Mouse (Mus musculus) liver, embryonic 15.5 days (tissue): Measurements from ENCODE around the gene Cd59b. TPM values are rescaled to one million over a fixed set of nuclear protein-coding genes. Genes with fewer than 3 reads are reported as not detected.

Experiments used
- ATAC-seq: fragments of 200-750 bp; cut with Nextera tagmentation; 2 replicates; pipeline ENCODE4 v1.8.0; 2017; ENCODE audit warnings: moderate number of reproducible peaks, mild to moderate bottlenecking, moderate library complexity; ENCODE audit not compliant: insufficient read depth
- H3K27ac ChIP-seq: fragments of 300-500 bp; sonication (generic); replicated peaks from 2 replicates; pipeline ENCODE4 v1.5.1; 2015; ENCODE audit warnings: mild to moderate bottlenecking, inconsistent platforms
- H3K27me3 ChIP-seq: fragments of 300-500 bp; sonication (generic); 2 replicates; pipeline ENCODE4 v1.6.1; 2015; ENCODE audit warnings: mild to moderate bottlenecking, inconsistent platforms
- H3K36me3 ChIP-seq: fragments of 300-500 bp; sonication (generic); replicated peaks from 2 replicates; pipeline ENCODE4 v1.6.1; 2015; ENCODE audit warnings: moderate library complexity, mild to moderate bottlenecking, inconsistent platforms
- H3K4me1 ChIP-seq: fragments of 300-500 bp; sonication (generic); replicated peaks from 2 replicates; pipeline ENCODE4 v1.6.1; 2015; ENCODE audit warnings: inconsistent platforms
- H3K4me2 ChIP-seq: fragments of 300-500 bp; sonication (generic); 2 replicates; pipeline ENCODE4 v1.6.1; 2015; ENCODE audit warnings: moderate library complexity, mild to moderate bottlenecking, inconsistent platforms
- H3K4me3 ChIP-seq: fragments of 300-500 bp; sonication (generic); replicated peaks from 2 replicates; pipeline ENCODE4 v1.5.1; 2015; ENCODE audit warnings: mild to moderate bottlenecking, inconsistent platforms
- H3K9ac ChIP-seq: fragments of 300-500 bp; sonication (generic); 2 replicates; pipeline ENCODE4 v1.6.1; 2015; ENCODE audit warnings: moderate library complexity, mild to moderate bottlenecking, inconsistent platforms
- H3K9me3 ChIP-seq: fragments of 300-500 bp; sonication (generic); replicated peaks from 2 replicates; pipeline ENCODE4 v1.6.1; 2016; ENCODE audit warnings: inconsistent platforms
- WGBS: fragments of 180-500 bp; shearing (Covaris S2); methylation state at CpG from one replicate; pipeline ENCODE4 v1.1.7; 2015; ENCODE audit warnings: mixed read lengths; ENCODE audit not compliant: insufficient replicate concordance; 5-methylcytosine and 5-hydroxymethylcytosine counted together
- polyA plus RNA-seq: library from polyadenylated mRNA; unstranded; fragments of >200 nt; fragmentation: Nextera tagmentation; extraction: Ambion mirVana; gene quantifications from 2 replicates; pipeline ENCODE4 v1.2.1, GENCODE M21; 2015

Gene Cd59b
- polyA plus RNA-seq, 1 experiment from 2014 or later, result 11.0 TPM

- peaks cover 86% of the 10 kb centered on the region for H3K36me3 ChIP-seq
- no peaks in the 10 kb centered on the region for H3K27me3 ChIP-seq
- H3K9me3 ChIP-seq, result no peaks in the 10 kb centered on the region
- ATAC-seq, result no peak
- H3K27ac ChIP-seq, result no peak overlapping the region
- 59% methylated on average over 3 of the region's 3 CpGs for WGBS
- H3K9ac ChIP-seq, result no peak overlapping the region
- no peak overlapping the region for H3K4me3 ChIP-seq
- H3K4me2 ChIP-seq, result no peak overlapping the region
- H3K4me1 ChIP-seq, result peaks cover 10% of the 10 kb centered on the region; the same call in 1 of the 2 replicates
These were observed 33.3 kb upstream of the Cd59b start for GRCm38 (mm10) chr2:104036316-104036715.

GRCm38 (mm10) chr2:104038236-104038635 is 31.4 kb upstream of the Cd59b start:
- WGBS, result 82% methylated on average over 2 of the region's 2 CpGs
- Histone ChIP-seq H3K4me1 (peaks cover 19% of the 10 kb centered on the region; the same call in 1 of the 2 replicates), H3K9me3 (no peaks in the 10 kb centered on the region), H3K9ac (no peak overlapping the region), H3K4me3 (no peak overlapping the region), H3K4me2 (no peak overlapping the region), H3K27me3 (no peaks in the 10 kb centered on the region), H3K36me3 (peaks cover 88% of the 10 kb centered on the region), H3K27ac (no peak overlapping the region)
- no peak for ATAC-seq

DNA sequence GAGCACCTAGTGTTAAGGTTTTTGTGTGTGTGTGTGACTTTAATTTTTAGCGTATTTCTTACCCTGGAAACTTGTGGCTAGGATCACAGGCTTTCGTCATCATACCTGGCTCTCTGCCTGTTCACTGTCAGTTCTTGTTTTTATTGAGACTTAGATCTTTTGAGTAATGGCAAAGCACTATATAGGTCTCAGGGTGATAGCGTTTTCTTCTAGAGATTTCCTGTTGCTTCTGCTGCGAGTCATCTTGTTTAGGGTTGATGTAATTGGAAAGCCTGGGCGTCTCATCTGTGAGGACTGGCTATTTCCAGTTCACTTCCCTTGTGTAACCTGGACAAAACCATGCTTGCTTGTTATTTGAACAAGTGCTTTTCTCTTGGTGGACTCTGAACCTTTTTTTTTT is 28.0 kb upstream of the Cd59b start:
- no peaks in the 10 kb centered on the region for H3K27me3 ChIP-seq
- WGBS, result 66% methylated on average over 5 of the region's 5 CpGs
- H3K9me3 ChIP-seq, result no peaks in the 10 kb centered on the region
- H3K4me2 ChIP-seq, result no peak overlapping the region
- H3K4me1 ChIP-seq, result peaks cover 28% of the 10 kb centered on the region
- H3K4me3 ChIP-seq, result no peak overlapping the region
- H3K9ac ChIP-seq, result no peak overlapping the region
- peak overlapping the region; percentile 8 for H3K27ac ChIP-seq
- peaks cover 84% of the 10 kb centered on the region for H3K36me3 ChIP-seq
- ATAC-seq, result no peak

DNA sequence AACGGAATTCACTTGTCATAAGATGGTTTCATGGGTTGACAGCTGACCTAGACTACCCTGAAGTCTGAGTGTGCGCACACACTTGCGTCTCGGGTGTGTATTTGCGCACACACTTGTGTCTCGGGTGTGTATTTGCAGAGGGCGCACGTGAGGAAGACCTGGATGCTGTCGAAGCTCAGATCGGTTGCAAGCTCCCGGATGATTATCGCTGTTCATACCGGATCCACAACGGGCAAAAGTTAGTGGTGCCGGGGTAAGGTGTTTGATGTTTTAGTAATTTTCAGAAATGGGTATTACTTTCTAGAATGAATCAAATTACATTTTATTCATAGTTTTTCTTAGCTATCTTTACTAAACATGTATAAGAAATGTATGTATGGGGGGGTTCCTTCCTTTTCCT is 26.9 kb upstream of the Cd59b start:
- Histone ChIP-seq H3K27me3 (no peaks in the 10 kb centered on the region), H3K4me1 (peaks cover 28% of the 10 kb centered on the region), H3K27ac (no peak overlapping the region), H3K4me3 (no peak overlapping the region), H3K36me3 (peaks cover 79% of the 10 kb centered on the region), H3K4me2 (no peak overlapping the region), H3K9ac (no peak overlapping the region), H3K9me3 (no peaks in the 10 kb centered on the region)
- no peak for ATAC-seq
- WGBS, result 88% methylated on average over 15 of the region's 15 CpGs

DNA sequence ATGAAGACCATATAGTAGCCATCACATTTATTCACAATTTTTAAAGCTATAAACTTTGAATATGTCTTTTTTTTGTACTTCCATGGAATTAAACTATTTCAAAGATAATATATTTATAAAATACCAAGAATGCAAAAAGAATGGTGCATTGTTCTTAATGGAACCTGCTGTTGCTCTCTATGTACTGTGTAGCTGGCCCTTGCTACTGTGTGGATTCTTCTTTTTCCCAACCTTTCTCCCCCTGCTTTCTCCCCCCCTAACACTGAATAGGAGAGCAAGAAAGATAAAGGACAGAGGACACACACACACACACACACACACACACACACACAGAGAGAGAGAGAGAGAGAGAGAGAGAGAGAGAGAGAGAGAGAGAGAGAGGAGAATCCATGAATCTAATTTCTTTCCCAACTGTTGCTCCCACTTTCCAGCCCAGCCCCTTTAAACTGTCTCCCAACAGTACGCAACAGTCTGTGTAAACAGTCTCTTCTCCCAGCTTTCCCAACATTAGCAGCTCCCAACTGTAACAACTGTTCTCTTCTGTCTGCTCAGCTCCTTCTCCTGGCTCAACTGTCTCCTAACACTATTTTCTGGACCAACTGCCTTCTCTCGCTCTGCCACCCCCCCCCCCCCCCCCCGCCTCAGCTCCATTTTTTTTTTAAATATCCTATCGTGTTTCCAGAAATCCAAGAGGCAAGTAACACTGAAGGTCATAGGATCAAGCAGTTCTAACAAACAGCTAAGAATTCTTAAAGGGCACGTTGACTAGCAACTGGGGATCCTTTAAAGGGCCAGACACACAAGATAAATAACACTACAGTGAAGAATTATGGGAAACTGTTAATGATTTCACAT is 25.8 kb upstream of the Cd59b start:
- no peak for ATAC-seq
- Histone ChIP-seq H3K4me1 (peaks cover 28% of the 10 kb centered on the region), H3K27ac (peak overlapping the region; percentile 59), H3K4me3 (no peak overlapping the region), H3K9ac (no peak overlapping the region), H3K27me3 (no peaks in the 10 kb centered on the region), H3K4me2 (no peak overlapping the region), H3K9me3 (no peaks in the 10 kb centered on the region), H3K36me3 (peaks cover 80% of the 10 kb centered on the region)
- WGBS, result 67% methylated on average over 5 of the region's 5 CpGs

GRCm38 (mm10) chr2:104044479-104045080 is 25.1 kb upstream of the Cd59b start:
- peak overlapping the region; percentile 8; the same call in 1 of the 2 replicates for H3K9ac ChIP-seq
- H3K4me3 ChIP-seq, result no peak overlapping the region
- no peak overlapping the region for H3K4me2 ChIP-seq
- no peaks in the 10 kb centered on the region for H3K27me3 ChIP-seq
- H3K36me3 ChIP-seq, result peaks cover 78% of the 10 kb centered on the region
- peak overlapping the region; percentile 59 for H3K27ac ChIP-seq
- peak; percentile 52 for ATAC-seq
- WGBS, result 16% methylated on average over 1 of the region's 1 CpGs
- H3K9me3 ChIP-seq, result no peaks in the 10 kb centered on the region
- peaks cover 28% of the 10 kb centered on the region for H3K4me1 ChIP-seq

GRCm38 (mm10) chr2:104058381-104058780 is 11.3 kb upstream of the Cd59b start:
- Histone ChIP-seq H3K4me1 (peaks cover 6% of the 10 kb centered on the region; the same call in 1 of the 2 replicates), H3K9me3 (no peaks in the 10 kb centered on the region), H3K4me3 (no peak overlapping the region), H3K27me3 (no peaks in the 10 kb centered on the region), H3K9ac (no peak overlapping the region), H3K27ac (0 out of 2 replicates have a peak overlapping the region, but pooled peaks have one; percentile 19), H3K4me2 (no peak overlapping the region), H3K36me3 (peaks cover 72% of the 10 kb centered on the region)
- no peak for ATAC-seq
- 87% methylated on average over 1 of the region's 1 CpGs for WGBS

DNA sequence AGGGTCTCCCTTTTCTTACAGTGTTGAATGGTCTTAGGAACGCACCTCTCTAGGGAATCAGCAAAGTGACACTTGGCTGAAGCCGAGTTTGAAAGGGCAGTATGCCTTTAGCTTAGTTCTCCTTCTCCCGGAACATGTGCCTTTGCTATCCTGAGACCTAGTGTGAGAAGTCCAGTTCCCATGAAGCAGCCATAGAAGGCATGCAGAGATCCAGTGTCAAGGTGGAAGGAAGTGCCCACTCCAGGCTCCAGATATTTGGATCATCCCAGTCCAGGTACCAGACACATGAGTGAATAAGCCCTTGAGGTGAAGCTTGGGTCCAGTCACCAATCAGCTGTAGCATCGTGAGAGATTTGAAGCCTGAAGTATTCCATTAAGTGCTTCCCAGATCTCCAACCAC is 10.7 kb upstream of the Cd59b start:
- H3K4me3 ChIP-seq, result no peak overlapping the region
- H3K9me3 ChIP-seq, result no peaks in the 10 kb centered on the region
- H3K27me3 ChIP-seq, result no peaks in the 10 kb centered on the region
- ATAC-seq, result no peak
- peaks cover 69% of the 10 kb centered on the region for H3K36me3 ChIP-seq
- peaks cover 11% of the 10 kb centered on the region for H3K4me1 ChIP-seq
- no peak overlapping the region for H3K27ac ChIP-seq
- no peak overlapping the region for H3K9ac ChIP-seq
- no peak overlapping the region for H3K4me2 ChIP-seq
- 88% methylated on average over 4 of the region's 4 CpGs for WGBS

DNA sequence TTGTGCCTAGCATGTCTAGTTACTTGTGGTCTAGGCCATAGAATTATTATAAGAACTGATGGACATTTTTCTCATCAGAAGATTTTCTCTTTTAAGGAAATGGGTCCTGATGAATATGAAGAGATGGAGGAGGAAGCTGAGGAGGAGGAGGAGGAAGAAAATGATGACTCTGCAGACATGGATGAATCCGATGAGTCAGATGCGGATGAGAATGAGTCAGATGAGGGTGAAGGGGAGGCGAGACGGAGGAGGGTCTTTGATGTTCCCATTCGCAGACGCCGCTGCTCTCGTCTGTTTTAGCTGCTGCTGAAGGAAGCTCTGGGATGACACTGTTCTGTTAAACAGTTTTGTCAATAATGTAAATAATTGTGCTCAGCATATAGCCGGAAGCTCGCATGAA is 9.9 kb upstream of the Cd59b start:
- Histone ChIP-seq H3K9me3 (no peaks in the 10 kb centered on the region), H3K36me3 (peaks cover 61% of the 10 kb centered on the region)
- WGBS, result 88% methylated on average over 10 of the region's 10 CpGs

DNA sequence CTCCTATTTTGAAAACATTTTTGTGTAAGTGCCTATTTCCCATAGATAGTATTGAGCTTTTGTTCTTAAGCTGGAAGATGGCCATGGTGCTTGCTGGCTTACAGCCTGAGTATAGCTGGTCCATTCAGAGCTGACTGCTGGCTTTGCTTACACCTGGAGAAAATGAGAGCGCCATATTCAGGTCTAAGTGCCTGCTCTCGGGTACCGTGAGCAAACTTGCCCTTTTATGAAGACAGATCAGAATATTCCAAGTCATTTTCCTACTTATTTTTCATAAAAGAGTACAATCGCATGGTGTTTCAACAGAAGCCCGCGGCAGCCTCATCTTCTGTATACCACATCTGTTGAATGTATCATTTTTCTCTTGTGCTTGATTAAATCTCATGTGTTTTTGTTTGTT is 8.7 kb upstream of the Cd59b start:
- no peak overlapping the region for H3K4me2 ChIP-seq
- H3K9me3 ChIP-seq, result no peaks in the 10 kb centered on the region
- 94% methylated on average over 6 of the region's 6 CpGs for WGBS
- H3K36me3 ChIP-seq, result peaks cover 52% of the 10 kb centered on the region
- no peak overlapping the region for H3K4me3 ChIP-seq
- H3K4me1 ChIP-seq, result peaks cover 24% of the 10 kb centered on the region
- H3K27me3 ChIP-seq, result no peaks in the 10 kb centered on the region
- H3K27ac ChIP-seq, result 0 out of 2 replicates have a peak overlapping the region, but pooled peaks have one; percentile 38
- ATAC-seq, result no peak
- no peak overlapping the region for H3K9ac ChIP-seq

More for the DNA sequence above, 9.9 kb upstream of the Cd59b start:
- no peak overlapping the region for H3K4me3 ChIP-seq
- peaks cover 18% of the 10 kb centered on the region for H3K4me1 ChIP-seq
- ATAC-seq, result no peak
- H3K9ac ChIP-seq, result no peak overlapping the region
- H3K27ac ChIP-seq, result no peak overlapping the region
- no peaks in the 10 kb centered on the region for H3K27me3 ChIP-seq
- H3K4me2 ChIP-seq, result no peak overlapping the region

DNA sequence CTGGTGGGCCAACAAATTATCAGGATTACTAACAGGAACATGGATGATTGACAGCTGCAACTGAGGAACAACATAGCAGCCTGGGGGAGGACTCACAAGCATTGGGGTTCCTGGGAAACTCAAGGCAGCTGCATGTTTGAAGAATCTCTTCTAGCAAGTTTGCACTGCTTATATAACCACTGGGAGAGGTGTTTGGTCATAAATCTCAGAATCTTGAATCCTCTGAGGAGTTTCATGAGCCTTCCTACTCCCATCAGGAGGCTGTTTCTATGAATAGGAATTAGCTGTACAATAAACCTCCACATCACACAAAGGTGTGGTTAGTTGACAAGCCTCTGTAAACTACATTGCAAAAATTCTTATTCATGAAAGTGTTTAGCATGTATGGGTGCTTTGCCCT is 7.0 kb upstream of the Cd59b start:
- no peak overlapping the region for H3K4me3 ChIP-seq
- H3K4me2 ChIP-seq, result no peak overlapping the region
- no peaks in the 10 kb centered on the region for H3K27me3 ChIP-seq
- H3K9ac ChIP-seq, result no peak overlapping the region
- peaks cover 50% of the 10 kb centered on the region for H3K36me3 ChIP-seq
- H3K9me3 ChIP-seq, result no peaks in the 10 kb centered on the region
- ATAC-seq, result no peak
- H3K27ac ChIP-seq, result no peak overlapping the region
- peaks cover 35% of the 10 kb centered on the region for H3K4me1 ChIP-seq
